Mouse (Mus musculus) layer of hippocampus, adult 9-10 months (tissue): ENCODE measurements around the gene Kcp.

Experiments used
- DNase-seq: peaks from one replicate; pipeline ENCODE4 v3.0.0; 2022; ENCODE audit warnings: low spot score

Gene Kcp

DNA sequence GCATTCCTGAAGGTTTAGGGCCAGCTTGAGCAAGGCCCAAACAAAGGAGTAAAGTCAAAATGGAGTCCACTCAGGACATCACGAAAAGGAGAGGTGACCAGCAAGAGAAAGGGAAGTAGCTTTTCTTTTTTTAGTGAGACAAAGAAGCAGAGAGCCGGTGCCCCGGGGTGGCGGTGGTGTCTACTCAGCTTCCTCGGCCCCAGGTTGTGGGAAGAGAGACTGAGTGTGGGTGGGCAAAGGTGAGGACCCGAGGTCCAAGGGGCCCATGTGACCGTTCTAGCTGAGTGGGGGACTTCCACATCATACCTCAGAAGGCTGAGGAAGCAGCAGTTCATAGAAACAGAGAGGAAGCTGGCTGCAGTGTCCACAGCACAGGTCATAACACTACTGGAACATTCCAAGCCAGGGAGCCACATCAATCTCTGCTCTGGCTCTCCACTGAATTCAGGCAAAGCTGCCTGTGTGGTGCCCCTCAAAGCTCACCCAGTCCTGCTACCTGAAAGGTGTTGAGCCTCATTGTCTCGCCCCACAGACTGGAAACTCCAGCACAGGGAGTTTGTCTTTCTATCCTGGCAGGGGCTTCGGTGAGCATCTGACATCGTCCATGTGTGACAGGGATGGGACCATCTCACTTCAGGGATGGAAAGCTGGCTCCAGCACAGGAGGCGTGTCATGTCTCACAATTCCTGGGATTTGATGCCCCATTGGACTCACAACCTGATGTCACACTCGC lies 15.7 kb upstream of the Kcp start:
- DNase-seq = no peak

DNA sequence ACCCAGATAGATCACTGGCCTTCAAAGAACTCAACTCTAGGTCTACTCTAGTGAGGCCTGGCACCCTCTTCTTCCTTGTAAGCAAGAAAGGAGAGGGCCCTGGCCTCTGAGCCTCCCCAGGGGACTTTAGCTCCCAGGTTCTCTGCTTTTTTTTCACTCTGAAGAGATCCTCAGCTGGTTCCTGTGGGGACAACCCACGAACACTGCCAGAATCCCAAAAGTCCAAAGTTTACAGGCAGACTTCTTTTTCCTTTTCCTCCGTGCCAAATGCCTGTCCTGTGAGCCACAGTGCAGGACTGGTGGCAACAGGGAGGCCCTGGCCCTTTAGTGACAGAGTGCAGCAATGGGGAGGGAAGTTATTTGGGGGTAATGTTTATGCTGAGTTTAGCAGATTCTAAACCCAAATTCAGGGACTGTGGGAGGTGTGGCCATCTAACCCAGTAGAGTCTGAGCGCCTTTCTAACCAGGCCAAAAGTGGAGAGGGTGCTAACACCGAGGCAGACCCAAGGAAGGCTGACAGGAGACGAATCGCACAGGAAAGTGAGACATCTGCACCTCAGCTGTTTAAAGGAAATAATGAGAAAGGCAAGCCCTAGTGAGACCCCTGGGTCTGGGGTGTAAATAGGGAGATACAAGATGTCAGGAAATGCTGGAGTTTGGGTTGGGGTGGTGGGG lies 15.0 kb upstream of the Kcp start:
- DNase-seq = no peak

DNA sequence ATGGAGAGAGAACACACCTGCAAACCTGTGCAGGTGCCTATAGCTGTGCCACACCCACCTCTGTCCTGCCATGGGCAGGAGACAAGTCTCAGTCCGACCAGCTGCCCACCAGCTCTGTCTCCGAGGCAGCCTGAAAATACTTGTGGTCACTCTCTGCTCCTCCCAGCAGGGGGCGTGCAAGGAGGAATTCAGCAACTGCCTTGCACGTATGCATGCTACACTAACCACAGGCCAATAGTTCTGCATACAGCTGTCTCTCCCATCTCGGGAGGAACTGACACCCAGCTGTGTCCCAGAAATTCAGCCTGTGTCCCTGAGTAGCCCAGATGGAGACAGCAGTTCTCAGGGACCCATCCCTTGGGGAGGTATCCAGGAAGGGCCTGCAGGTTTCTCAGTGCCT lies 9.4 kb upstream of the Kcp start:
- no peak for DNase-seq

DNA sequence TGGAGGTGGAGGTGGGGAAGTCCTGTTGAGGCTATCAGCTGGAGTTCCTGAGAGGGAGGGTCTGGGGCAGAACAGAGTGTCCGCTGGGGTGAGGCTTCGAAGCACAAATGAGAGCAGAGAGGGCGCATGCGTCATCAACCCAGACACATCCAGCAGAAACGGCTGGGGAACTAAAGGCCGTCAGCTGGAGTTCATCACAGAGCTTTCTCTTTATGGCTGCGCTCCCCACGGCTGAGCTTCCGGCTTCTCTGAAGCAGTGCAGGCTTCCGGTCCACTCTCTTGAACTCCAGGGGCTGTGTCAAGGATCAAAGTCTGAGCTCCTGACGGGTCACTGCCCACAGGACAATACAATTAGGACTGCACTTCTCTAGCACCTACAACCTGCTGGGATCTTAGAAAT lies 5.5 kb upstream of the Kcp start:
- DNase-seq = no peak

DNA sequence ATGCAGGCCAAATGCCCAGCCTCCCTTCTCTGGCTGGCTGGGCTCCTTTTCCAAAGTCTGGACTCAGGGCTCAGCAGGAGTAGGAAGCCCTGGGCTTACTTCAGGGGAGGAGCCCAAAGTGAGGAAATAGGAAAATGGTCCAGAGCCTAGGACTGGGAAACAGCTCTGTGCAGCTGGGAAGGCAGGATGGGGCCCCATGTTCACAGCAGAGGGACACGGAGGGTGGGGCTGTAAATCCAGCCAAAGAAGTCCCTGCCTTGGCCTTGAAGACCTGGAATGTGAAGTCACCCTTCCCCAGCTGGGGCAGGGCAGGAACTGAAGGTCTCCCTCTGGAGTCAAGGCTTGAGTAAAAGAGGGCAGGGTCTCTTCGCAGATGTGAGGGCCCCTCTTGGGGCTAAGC lies 1.3 kb upstream of the Kcp start:
- no peak for DNase-seq

DNA sequence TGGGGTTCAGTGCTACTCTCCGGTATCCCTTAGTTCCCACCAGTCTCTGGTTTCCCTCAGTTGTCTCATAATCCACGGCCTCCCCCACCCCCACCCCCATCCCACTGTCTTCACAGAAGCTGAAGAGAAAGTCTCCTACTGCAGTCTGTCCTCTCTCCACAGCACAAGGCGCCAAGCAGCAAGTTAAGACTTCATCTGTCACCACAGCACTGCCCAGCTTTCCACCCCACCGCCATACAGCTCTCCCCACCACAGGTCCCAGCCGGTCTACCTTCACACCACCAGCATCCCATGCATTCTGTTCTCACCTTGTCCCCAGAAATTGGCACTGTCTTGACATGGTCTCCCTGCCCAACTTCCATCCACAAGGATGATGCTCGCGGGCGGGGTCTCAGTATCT lies 918 bp downstream of the Kcp start:
- no peak for DNase-seq

DNA sequence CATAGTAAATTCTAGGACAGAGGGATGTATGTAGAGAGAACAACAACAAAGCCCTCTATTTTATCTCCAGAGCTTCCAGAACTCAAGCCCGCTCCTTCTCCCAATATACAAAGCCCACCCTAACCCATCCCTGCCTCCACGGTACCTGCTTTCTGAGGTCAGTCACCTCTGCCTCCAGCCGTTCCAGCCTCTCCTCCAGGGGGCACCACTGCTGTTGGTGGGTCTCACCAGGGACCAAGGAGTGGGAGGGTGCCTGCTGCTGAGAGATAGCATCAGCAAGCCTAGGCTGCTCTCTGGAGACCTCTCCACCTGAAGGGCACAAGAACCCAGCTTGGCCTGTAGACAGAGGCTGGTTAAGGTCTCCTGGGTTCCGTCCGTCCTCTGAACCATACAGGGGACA lies 2.3 kb downstream of the Kcp start:
- DNase-seq = no peak

DNA sequence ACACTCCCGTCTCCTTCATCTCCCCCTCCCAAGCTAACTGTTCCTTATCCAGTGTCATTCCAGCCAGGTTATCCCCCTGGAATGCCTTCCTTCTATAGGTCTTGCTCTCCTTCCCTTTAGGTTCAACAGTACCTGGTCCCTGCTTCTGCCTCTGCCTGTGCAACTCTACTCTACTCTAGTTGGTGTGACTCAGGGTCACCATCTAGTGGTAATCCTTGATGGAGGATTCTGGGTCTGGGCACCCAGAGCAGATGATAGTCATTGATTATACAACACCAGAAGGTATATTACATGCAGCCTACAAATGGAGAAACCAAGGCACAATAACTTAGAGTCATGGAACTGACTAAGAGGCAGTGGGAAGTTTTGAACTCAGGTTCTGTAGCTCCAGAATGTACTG lies 6.2 kb downstream of the Kcp start:
- no peak for DNase-seq

DNA sequence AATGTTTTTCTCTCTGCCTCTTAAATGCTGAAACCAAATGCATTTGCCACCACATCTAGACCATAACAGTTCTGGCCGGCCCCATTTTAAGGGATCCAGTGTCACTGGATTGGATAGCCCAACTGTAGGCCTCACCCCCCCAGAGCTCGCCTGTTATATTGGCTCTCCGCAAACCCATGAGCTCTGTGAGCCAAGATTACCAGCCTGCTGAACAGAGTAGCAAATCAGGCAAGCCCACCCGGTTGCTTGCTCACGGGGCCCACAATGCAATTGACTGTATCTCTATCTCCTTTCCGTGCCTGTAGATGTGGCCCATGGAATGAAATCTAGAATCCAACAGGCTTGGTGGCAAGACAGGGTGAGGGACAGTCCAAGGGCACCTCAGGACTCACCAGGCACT lies 6.9 kb downstream of the Kcp start:
- DNase-seq = no peak

DNA sequence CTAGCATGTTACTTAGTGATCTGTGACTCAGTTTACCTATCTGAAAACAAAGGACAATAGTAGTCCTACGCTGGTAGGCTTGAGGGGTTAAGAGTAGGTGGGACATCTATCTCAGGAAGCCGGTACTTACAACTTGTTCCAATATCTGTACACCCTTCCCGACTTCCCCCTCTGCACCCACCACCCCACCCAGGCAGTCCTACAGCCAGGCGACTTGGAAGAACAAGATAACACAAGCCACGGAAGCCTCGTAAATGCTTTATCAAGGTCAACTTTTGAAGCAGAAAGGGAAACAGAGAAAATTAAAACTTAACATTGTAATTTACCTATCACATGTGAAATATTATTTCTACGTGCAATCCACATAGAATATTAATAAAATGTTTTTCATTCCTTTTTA lies 7.6 kb downstream of the Kcp start:
- DNase-seq = no peak

DNA sequence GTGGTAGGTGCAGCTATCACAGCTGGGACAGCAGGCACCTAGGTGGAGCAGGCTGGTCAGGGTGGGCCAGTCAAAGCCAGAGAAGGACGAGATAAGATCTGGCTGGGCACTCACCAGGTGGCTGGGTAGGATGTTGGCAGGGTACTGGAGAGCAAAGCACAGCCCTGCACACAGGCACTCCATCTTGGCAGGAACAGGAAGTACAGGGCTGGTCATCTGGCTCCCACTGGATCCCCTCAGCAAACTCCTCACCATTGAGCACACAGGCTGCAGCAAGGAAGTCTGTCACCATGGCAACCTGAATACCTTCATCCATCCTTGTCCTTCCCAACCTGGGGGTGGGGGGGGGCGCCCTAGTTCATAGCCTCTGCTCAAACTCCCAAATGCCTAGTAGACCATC lies 10.0 kb downstream of the Kcp start:
- no peak for DNase-seq

DNA sequence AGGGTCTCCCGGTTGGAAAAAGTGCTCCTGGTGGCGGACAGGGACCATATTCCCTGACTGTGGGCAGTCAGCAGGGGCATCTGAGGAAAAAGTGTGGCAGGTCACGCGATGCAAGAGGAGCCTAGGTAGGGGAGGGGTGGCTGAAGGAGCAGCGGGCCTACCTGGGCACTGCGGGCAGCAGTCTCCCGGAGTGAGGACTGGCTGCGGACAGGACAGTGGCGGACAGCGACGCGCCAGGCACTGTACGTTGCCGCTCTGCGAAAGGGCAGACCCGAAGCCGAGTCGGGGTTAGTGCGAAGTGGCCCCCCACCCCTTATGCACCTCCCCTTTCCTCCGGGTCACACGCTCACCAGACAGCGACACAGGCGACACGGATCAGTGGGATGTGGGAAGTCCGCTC lies 11.5 kb downstream of the Kcp start:
- DNase-seq = no peak

DNA sequence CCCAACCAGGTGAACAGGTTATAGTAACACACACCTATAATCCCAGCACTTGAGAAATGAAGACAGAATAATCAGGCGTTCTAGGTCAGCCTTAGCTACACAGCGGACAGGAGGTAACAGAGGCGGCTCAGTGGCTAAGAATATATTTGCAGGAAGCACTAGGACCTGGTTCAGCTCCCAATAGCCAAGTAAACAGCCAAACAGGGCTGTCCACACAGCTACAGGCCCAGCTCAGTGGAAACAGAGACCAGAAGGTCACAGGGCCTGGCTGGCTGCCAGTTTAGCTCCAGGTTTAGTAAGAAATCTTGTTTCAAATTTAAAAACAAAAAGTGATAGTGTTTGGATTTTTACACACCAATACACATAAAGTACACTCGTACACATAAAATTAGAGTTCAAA lies 13.7 kb downstream of the Kcp start:
- DNase-seq = no peak

DNA sequence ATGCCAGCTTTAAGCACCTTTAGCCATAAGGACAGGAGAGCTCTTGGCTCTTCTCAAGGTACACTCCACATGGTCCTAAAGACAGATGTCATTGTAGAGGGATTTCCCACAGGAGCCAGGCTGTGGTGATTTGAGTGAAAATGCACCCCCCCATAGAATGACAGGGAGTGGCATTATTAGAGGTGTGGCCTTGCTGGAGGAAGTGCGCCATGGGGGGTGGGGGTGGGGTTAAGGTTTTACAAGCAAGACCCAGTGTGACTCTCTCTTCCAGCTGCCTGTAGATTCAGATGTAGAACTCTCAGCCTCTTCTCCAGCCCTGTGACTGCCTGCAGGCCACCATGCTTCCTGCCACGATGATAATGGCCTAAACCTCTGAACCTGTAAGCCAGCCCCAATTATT lies 21.8 kb downstream of the Kcp start:
- no peak for DNase-seq

DNA sequence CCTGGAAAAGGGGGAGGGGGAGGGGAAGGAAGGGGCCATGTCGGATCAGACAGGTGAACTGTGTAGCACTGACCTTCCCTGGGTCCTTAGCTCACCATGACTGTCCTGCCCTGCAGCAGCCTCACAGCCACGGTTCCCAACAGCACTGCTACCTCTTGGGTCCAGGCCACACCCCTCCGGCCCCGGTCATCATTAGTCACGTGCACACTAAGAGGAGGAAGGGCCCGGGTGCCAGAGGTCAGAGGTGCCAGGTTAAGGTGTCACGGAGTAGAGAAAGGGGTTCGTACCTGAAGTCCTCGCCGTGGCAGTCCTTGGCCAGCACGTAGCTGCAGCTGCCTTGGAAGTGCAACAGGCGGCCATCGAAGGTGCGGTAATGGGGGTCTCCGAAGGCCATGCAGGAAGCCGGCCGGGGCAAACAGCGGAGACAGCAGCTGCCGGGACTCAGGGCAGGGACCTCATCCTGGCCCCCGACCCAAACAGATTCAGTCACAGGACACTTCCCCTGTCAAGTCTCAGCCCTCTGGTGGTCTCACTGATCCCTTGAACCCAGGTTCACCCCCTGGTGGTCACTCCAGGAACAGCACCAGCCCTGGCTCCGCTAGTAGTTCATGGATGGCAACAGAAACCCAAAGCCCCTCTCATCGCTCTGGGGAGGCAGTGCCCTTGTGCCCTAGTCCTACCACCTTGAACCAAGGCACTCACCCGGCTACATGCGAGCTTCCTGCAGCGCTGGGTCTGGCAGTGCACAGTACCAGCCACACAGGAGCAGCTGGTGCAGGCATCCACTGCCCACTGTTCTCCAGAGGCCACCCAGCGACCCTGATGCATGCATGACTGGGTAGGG lies 22.8 kb downstream of the Kcp start:
- DNase-seq = no peak

DNA sequence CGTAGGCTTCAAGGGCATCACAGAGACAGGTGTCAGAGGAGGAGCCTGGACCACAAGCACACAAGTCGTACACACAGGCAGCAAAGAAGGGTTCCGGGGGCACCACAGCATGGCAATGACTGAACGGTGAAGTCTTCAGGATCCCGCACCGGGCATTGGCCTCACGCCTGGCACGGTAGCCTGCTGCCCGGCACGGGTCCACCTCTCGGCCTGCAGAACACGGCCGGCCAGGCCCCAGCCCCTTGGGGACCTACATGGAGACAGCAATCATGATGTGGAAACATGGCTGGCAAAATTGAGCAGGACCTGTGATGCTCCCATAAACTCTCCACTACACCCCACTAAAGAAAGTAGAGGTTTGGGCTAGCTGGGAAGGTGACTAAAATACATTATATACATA lies 25.1 kb downstream of the Kcp start:
- DNase-seq = no peak

DNA sequence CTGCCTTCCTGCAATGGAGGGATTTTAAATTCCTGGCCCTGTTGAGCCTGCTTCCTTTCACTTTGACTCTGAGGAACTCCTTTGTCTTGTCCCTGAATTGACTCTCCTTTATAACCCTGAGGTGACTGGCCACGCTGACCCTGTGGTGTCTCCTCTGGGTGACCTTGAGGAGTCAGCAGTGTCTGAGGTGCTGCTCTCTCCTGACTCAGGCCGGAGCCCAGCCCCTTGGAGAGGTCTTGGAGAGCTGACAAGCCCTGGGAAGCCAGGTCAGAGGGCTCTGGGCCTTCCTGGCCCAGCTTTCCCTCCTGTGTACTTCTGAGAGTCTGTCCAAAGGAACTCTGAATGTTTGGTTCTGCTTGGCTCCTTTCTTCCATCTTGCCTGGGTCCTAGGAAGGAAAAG lies 33.0 kb downstream of the Kcp start:
- DNase-seq = no peak

DNA sequence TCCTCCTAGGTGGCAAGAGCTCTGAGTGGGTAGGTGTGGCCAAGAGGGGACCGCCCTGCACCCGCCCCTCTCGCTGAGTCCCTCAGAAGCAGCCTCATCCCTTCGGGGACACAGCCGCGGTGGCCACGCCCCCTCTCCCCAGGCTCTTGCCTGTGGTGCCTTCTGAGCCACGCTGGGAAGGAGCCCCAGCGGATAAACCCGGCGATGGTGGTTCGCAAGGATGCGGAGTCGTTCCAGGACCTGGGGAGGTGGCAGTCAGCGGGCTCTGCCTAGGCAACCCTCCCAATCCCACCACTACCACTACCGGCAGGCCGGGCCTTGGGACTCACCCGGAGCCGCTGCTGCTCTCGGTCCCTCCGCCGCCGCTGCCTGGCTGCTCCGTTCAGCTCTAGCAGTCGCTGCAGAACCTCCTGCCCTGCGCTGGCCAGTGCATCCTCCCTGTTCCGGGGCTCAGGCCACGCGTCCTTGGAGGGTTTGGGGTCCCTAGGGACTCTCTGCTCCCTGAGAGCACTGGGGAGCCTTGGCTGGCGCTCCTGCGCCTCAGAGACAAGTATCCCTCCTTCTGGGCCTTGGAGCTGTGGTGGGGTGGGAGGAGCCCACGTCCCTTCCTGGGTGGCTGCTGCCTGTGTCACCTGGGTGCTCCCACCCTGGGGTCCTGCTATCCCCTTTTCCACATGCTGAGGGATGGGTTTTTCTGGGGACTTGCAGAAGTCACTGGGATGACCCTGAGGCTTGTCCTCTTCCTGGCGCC lies 33.6 kb downstream of the Kcp start:
- no peak for DNase-seq

DNA sequence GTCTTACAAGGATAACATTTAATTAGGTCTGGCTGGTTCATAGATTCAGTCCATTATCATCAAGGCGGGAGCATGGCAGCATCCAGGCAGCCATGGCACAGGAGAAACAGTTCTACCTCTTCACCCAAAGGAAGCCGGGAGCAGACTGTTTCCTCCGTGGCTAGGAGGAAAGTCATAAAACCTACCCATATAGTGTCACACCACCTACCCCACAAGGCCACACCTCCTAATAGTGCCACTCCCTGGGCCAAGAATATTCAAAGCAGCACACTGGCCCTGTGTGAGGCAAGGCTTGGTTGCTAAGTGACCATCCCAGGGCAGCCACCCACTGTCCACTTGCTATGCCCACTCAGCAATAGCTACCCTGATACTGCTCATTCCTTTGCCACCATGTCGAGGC lies 36.6 kb downstream of the Kcp start, which contains the start of gene Atp6v1fnb:
Gene Atp6v1fnb, plus strand, starts transcription at position 301 of the 400 bp plus-strand sequence.
- no peak for DNase-seq

DNA sequence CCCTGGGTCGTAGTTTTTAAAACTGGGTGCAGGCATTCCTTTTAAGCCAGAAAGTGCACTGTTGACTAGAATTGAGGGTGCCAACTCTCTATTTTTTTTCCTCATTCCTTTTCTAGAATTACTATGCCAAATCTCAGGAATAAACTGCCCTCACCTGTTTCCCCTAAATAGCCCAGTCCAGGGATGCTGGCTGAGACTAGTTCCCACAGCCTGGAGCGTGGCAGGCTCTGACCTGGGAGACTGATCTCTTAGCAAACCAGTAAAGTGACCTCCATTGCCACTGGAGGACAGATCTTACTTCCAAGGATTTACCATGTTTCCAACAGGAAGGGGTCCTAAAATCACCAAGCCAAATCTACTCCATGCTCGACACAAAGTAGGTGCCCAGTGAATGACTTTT lies 38.9 kb downstream of the Kcp start:
- no peak for DNase-seq

DNA sequence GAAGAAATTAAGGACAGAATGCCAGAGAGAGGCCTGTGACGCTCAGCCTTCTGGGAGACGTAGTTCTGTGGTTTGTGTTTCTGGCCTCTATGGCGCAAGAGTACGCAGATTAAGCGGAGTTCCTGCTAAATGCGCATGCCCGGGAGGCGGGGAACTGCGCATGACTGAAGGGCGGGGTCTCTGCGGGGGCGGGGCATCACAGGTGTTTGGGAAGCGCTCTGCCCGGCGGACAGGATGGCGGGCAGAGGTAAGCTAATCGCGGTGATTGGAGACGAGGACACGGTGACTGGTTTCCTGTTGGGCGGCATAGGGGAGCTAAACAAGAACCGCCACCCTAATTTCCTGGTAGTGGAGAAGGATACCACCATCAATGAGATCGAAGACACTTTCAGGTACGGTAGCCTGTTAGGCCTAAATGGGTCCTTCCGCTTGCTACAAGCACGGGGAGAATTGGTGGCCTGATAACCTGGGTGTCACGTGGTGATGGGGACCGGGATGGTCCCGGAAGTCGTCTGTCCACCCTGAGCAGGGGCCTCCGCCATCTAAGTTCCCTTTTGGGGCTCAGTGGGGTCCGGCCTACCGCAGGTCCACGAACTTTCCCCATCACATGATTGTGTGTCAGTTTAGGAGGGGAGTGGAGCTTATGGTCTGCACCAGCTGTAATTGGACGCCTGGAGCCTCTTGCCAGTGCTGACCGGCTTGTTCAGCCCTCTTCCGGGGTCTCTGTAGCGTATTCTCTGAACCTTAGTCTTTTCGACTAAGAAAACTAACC lies 40.0 kb downstream of the Kcp start, which contains the start of gene Atp6v1f:
Gene Atp6v1f, plus strand, starts transcription at position 136 of the 772 bp plus-strand sequence.
- DNase-seq = peak; percentile 82
